Mouse (Mus musculus) limb, embryonic 14.5 days (tissue): Measurements from ENCODE around the gene Pla2g2d. TPM values are rescaled to one million over a fixed set of nuclear protein-coding genes. Genes with fewer than 3 reads are reported as not detected.

Source experiments
- ATAC-seq: fragments of 200-750 bp; cut with Nextera tagmentation; 2 replicates; pipeline ENCODE4 v1.8.0; 2017; ENCODE audit warnings: low read depth, moderate number of reproducible peaks, moderate TSS enrichment; ENCODE audit not compliant: low FRiP score
- DNase-seq: peaks from one replicate; pipeline ENCODE4 v3.0.0-alpha.2; 2015; ENCODE audit warnings: low spot score
- H3K27ac ChIP-seq: fragments of 300-500 bp; sonication (generic); replicated peaks from 2 replicates; pipeline ENCODE4 v1.5.1; 2014; ENCODE audit warnings: low read depth, mild to moderate bottlenecking, low read length, moderate library complexity, mixed read lengths
- H3K27me3 ChIP-seq: fragments of 300-500 bp; sonication (generic); 2 replicates; pipeline ENCODE4 v1.6.1; 2014; ENCODE audit warnings: low read length, mixed read lengths; ENCODE audit not compliant: control insufficient read depth, insufficient read depth
- H3K36me3 ChIP-seq: fragments of 300-500 bp; sonication (generic); 2 replicates; pipeline ENCODE4 v1.6.1; 2014; ENCODE audit warnings: mild to moderate bottlenecking, low read length, moderate library complexity, mixed read lengths; ENCODE audit not compliant: control insufficient read depth, insufficient read depth
- H3K4me1 ChIP-seq: fragments of 300-500 bp; sonication (generic); 2 replicates; pipeline ENCODE4 v1.6.1; 2014; ENCODE audit warnings: antibody characterized with exemption, low read length, mixed read lengths; ENCODE audit not compliant: control insufficient read depth, insufficient read depth
- H3K4me2 ChIP-seq: fragments of 300-500 bp; sonication (generic); replicated peaks from 2 replicates; pipeline ENCODE4 v1.6.1; 2014; ENCODE audit warnings: low read depth, mild to moderate bottlenecking, low read length, moderate library complexity; ENCODE audit not compliant: severe bottlenecking
- H3K4me3 ChIP-seq: fragments of 300-500 bp; sonication (generic); replicated peaks from 2 replicates; pipeline ENCODE4 v1.5.1; 2014; ENCODE audit warnings: low read length
- H3K9ac ChIP-seq: fragments of 300-500 bp; sonication (generic); 2 replicates; pipeline ENCODE4 v1.6.1; 2014; ENCODE audit warnings: mild to moderate bottlenecking, low read depth, low read length, moderate library complexity; ENCODE audit not compliant: severe bottlenecking
- H3K9me3 ChIP-seq: fragments of 300-500 bp; sonication (generic); 2 replicates; pipeline ENCODE4 v1.6.1; 2016; ENCODE audit warnings: low read length; ENCODE audit not compliant: control insufficient read depth
- POLR2A ChIP-seq: fragments of 200-500 bp; IDR thresholded peaks from 2 replicates; pipeline ENCODE4 v1.8.0; 2012; ENCODE audit warnings: inconsistent platforms, mild to moderate bottlenecking, moderate library complexity, borderline replicate concordance; ENCODE audit not compliant: insufficient read depth, insufficient read length; ENCODE audit errors: extremely low read depth
- WGBS: fragments of 180-500 bp; shearing (Covaris S2); extraction: QIAGEN DNeasy Blood & Tissue Kit; methylation state at CpG from one replicate; pipeline ENCODE4 v1.1.7; 2014; 5-methylcytosine and 5-hydroxymethylcytosine counted together
- polyA plus RNA-seq, 2 experiments: library from polyadenylated mRNA; depleted of rRNA in 1 of 2; stranded (reverse) in 1 of 2; unstranded in 1 of 2; fragments of >200 nt; fragmentation: Nextera tagmentation in 1 of 2; extraction: Ambion mirVana in 1 of 2; gene quantifications; 2 replicates each; pipeline versions ENCODE4 v1.2.1 to v1.2.3; 2012 to 2014

Pla2g2d gene
- polyA plus RNA-seq, 2 experiments = 0.10 to 0.15 TPM

DNA sequence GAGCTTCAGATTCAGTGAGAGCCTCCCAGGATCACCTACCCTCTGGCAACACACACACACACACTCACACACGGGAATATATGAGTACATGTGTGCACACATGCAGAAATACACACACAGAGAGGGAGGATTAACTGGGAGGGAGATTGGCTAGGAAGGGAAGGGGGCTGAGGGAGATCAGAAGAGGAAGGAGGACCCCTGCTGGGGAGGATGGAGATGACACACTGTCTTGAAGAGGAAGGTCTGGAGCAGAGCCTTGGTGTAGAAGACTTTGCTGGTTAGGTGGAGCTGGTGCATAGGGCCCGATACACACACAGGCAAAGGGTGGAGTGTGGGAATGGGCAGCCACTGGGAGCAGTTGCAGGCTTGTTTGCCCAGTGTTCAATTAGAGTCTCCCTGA lies 17.7 kb downstream of the Pla2g2d start:
- Histone ChIP-seq H3K9me3 (no peaks in the 10 kb centered on the region), H3K4me1 (no peaks in the 10 kb centered on the region), H3K27ac (0 out of 2 replicates have a peak overlapping the region, but pooled peaks have one; percentile 20), H3K4me2 (no peak overlapping the region), H3K27me3 (no peaks in the 10 kb centered on the region), H3K4me3 (no peak overlapping the region), H3K36me3 (no peaks in the 10 kb centered on the region), H3K9ac (no peak overlapping the region)
- WGBS = 63% methylated on average over 2 of the region's 2 CpGs
- TF ChIP-seq POLR2A = no peak
- ATAC-seq (no peak), DNase-seq (peak; percentile 21)

DNA sequence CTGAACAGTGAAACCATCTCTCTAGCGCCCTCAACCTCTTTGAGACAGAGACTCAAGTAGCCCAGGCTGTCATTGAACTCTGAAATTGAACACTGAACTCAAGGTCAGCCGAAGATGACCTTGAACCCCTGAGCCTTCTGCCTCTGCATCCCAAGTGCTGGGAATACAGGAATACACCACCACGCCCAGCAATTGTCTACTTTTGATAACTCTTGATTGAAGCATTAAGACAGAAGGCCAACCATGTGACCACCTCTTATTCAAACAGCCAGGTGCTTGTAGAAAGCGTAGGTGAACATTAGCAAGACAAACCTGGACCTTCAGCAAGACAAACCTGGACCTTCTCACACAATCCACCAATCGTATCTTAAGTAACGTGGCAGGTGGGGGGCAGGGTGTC lies 18.8 kb downstream of the Pla2g2d start:
- H3K27me3 ChIP-seq = no peaks in the 10 kb centered on the region
- H3K36me3 ChIP-seq = no peaks in the 10 kb centered on the region
- WGBS = 88% methylated on average over 6 of the region's 6 CpGs
- H3K9me3 ChIP-seq = no peaks in the 10 kb centered on the region
- no peak overlapping the region for H3K4me2 ChIP-seq
- no peak for DNase-seq
- H3K4me3 ChIP-seq = no peak overlapping the region
- H3K9ac ChIP-seq = no peak overlapping the region
- ATAC-seq = no peak
- no peaks in the 10 kb centered on the region for H3K4me1 ChIP-seq
- H3K27ac ChIP-seq = no peak overlapping the region
- TF ChIP-seq POLR2A = no peak

DNA sequence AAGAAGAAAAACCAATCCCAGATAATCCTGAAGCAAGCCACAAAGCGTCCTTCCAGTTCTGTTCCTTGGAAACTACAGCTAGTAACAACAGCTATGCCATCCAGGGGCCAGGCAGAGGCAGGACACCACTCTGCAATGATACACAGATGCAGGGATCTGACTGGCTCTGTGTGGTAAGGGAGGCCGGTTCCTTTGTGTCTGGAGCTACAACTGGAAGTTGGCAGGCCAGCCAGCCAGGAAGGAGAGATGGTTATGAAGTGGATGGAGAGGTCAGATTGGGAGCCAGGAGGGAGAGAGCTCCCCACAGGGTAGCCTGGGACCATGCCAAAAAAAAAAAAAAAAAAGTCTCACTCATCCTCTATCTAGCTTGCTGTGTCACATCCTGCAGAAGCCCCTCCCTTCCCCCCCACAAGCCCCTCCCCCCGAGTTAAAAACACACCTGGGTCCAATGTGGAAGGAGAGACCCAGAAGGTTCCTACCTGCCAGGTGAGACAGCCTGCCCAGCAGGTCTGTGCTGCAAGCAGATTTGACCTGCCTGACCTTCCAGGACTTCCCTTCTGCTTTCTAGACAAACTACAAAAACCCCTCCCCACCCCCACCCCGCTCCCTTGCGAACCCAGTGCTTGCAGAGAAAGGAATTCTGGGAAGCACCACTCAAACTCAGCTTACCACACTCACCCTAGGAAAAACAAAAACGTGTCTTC lies 21.1 kb downstream of the Pla2g2d start:
- H3K9ac ChIP-seq = no peak overlapping the region
- no peak for ATAC-seq
- no peak overlapping the region for H3K4me3 ChIP-seq
- 49% methylated on average over 5 of the region's 6 CpGs for WGBS
- no peak overlapping the region for H3K4me2 ChIP-seq
- H3K9me3 ChIP-seq = no peaks in the 10 kb centered on the region
- no peaks in the 10 kb centered on the region for H3K27me3 ChIP-seq
- H3K36me3 ChIP-seq = no peaks in the 10 kb centered on the region
- peaks cover 8% of the 10 kb centered on the region for H3K4me1 ChIP-seq
- no peak for TF ChIP-seq POLR2A
- DNase-seq = no peak
- no peak overlapping the region for H3K27ac ChIP-seq

DNA sequence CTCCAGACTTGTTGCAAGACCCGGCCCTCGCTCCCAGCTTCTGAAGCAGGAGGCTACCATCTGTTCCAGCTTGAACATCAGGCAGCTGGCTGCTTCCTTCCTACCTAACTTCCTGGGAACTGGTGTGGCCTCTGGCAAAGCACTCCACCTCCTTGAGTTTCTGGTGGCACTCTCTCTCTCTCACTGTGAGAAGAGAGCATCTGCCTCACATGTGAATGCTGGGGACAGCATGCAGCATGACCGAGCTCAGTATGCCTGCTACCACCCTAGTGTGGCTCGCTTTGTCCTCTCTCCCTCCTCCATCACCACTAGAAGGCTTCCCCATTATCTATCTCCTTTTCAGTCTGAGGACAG lies 21.7 kb downstream of the Pla2g2d start:
- H3K9me3 ChIP-seq = no peaks in the 10 kb centered on the region
- H3K27ac ChIP-seq = no peak overlapping the region
- peaks cover 8% of the 10 kb centered on the region for H3K4me1 ChIP-seq
- H3K9ac ChIP-seq = no peak overlapping the region
- no peaks in the 10 kb centered on the region for H3K27me3 ChIP-seq
- 60% methylated on average over 4 of the region's 4 CpGs for WGBS
- H3K4me2 ChIP-seq = no peak overlapping the region
- no peak for DNase-seq
- no peak overlapping the region for H3K4me3 ChIP-seq
- no peak for ATAC-seq
- no peaks in the 10 kb centered on the region for H3K36me3 ChIP-seq
- TF ChIP-seq POLR2A = no peak

DNA sequence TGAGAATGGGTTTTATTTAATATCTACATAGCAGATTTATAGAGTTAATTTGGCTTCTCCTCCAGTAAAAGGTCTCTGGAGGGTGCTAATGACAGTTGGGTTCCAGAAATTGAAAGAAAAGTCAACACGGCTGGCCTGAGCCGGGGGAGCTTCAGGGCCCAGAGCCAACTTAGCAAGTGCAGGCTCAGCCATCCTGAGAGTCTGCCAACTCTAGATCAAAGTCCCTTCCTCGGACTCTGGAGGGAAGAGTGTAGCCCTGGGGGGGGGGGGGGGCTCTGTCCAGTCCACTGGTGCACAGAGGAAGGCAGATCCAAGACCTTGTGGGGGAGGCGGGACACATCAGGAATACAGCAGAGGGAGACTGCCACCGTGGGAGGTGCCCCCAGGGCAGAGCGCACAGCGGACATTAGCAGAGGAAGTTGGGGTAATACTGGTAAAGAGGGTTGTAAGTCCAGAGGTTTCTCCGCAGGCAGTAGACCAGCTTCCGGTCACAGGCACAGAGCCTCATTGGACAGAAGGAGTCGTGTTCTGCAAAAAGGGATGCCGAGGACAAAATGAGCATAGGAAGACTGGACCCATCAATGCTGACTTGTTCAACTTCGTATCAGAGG lies 24.7 kb downstream of the Pla2g2d start:
- no peak for TF ChIP-seq POLR2A
- no peak overlapping the region for H3K4me3 ChIP-seq
- no peak for ATAC-seq
- H3K27ac ChIP-seq = no peak overlapping the region
- 47% methylated on average over 12 of the region's 12 CpGs for WGBS
- peak; percentile 34 for DNase-seq
- H3K36me3 ChIP-seq = no peaks in the 10 kb centered on the region
- H3K9ac ChIP-seq = no peak overlapping the region
- H3K4me2 ChIP-seq = no peak overlapping the region
- H3K27me3 ChIP-seq = no peaks in the 10 kb centered on the region
- no peaks in the 10 kb centered on the region for H3K9me3 ChIP-seq
- H3K4me1 ChIP-seq = peaks cover 8% of the 10 kb centered on the region
